Mouse (Mus musculus) myocyte (in vitro differentiated cells): Measurements from ENCODE around the gene Vamp5. TPM values are rescaled to one million over a fixed set of nuclear protein-coding genes. Genes with fewer than 3 reads are reported as not detected.

ENCODE experiments used
- H3K27me3 ChIP-seq: one replicate; pipeline ENCODE4 v1.6.1; 2011; ENCODE audit not compliant: control insufficient read depth, insufficient read depth, insufficient read length
- H3K36me3 ChIP-seq: one replicate; pipeline ENCODE4 v1.6.1; 2011; ENCODE audit not compliant: control insufficient read depth, insufficient read depth
- H3K4me2 ChIP-seq: one replicate; pipeline ENCODE4 v1.6.1; 2011; ENCODE audit warnings: low read depth, control low read depth
- H3K4me3 ChIP-seq: one replicate; pipeline ENCODE4 v1.5.1; 2011; ENCODE audit warnings: mild to moderate bottlenecking, control low read depth, moderate library complexity
- H3K79me2 ChIP-seq: one replicate; pipeline ENCODE4 v1.6.1; 2011; ENCODE audit not compliant: control insufficient read depth, insufficient read depth
- H3ac ChIP-seq: one replicate; pipeline ENCODE4 v1.6.1; 2011; ENCODE audit not compliant: control insufficient read depth, insufficient read length
- CEBPB ChIP-seq: IDR thresholded peaks from 2 replicates; pipeline ENCODE4 v1.6.1; 2011; ENCODE audit warnings: mild to moderate bottlenecking, moderate library complexity; ENCODE audit not compliant: poor library complexity, insufficient read depth, severe bottlenecking
- E2F4 ChIP-seq: IDR thresholded peaks from one replicate; pipeline ENCODE4 v1.6.1; 2011; ENCODE audit warnings: mild to moderate bottlenecking, control low read depth, moderate library complexity; ENCODE audit not compliant: insufficient read depth
- MAX ChIP-seq: IDR thresholded peaks from one replicate; pipeline ENCODE4 v1.6.1; 2011; ENCODE audit warnings: low read depth, mild to moderate bottlenecking, control low read depth
- MYOD1 ChIP-seq, 3 experiments: IDR thresholded peaks; one replicate each; pipeline ENCODE4 v1.6.1; 2011; ENCODE audit warnings: control low read depth in 2 of 3, low read depth in 2 of 3, mild to moderate bottlenecking in 2 of 3, moderate library complexity in 1 of 3; ENCODE audit not compliant: insufficient read length in 2 of 3, control insufficient read depth in 1 of 3
- MYOG ChIP-seq, 3 experiments: IDR thresholded peaks; one replicate each; pipeline ENCODE4 v1.6.1; 2011; ENCODE audit warnings: control low read depth in 2 of 3, low read depth in 2 of 3, mild to moderate bottlenecking in 2 of 3; ENCODE audit not compliant: insufficient read length in 2 of 3, control insufficient read depth in 1 of 3, insufficient read depth in 1 of 3
- POLR2A ChIP-seq: IDR thresholded peaks from one replicate; pipeline ENCODE4 v1.6.1; 2011; ENCODE audit warnings: low read depth, mild to moderate bottlenecking, control low read depth, moderate library complexity; ENCODE audit not compliant: insufficient read length
- POLR2AphosphoS2 ChIP-seq: IDR thresholded peaks from one replicate; pipeline ENCODE4 v1.6.1; 2011; ENCODE audit warnings: low read depth, control low read depth; ENCODE audit not compliant: insufficient read length
- REST ChIP-seq: IDR thresholded peaks from one replicate; pipeline ENCODE4 v1.6.1; 2011; ENCODE audit warnings: mild to moderate bottlenecking, control low read depth, moderate library complexity; ENCODE audit not compliant: insufficient read depth, insufficient read length
- SRF ChIP-seq: IDR thresholded peaks from one replicate; pipeline ENCODE4 v1.6.1; 2011; ENCODE audit warnings: low read depth; ENCODE audit not compliant: control insufficient read depth, insufficient read length
- TCF12 ChIP-seq: IDR thresholded peaks from one replicate; pipeline ENCODE4 v1.6.1; 2011; ENCODE audit warnings: mild to moderate bottlenecking, control low read depth; ENCODE audit not compliant: poor library complexity, insufficient read depth, severe bottlenecking
- TCF3 ChIP-seq: IDR thresholded peaks from one replicate; pipeline ENCODE4 v1.6.1; 2011; ENCODE audit warnings: low read depth, control low read depth; ENCODE audit not compliant: insufficient read length
- USF1 ChIP-seq: IDR thresholded peaks from one replicate; pipeline ENCODE4 v1.6.1; 2011; ENCODE audit warnings: low read depth, mild to moderate bottlenecking, control low read depth, moderate library complexity
- polyA plus RNA-seq: library from polyadenylated mRNA; unstranded; fragments of >200 nt; fragmentation: generic; extraction: Trizol; gene quantifications from one replicate; pipeline ENCODE4 v1.2.1, GENCODE M21; 2012; ENCODE audit warnings: missing spikeins

Gene Vamp5
- polyA plus RNA-seq, 1 experiment = 544 TPM

- Histone ChIP-seq H3ac (peak overlapping the region; percentile 58), H3K79me2 (peaks cover 14% of the 10 kb centered on the region), H3K4me2 (peak overlapping the region; percentile 95), H3K4me3 (peak overlapping the region; percentile 69), H3K36me3 (peaks cover 8% of the 10 kb centered on the region), H3K27me3 (no peaks in the 10 kb centered on the region)
- no peak for TF ChIP-seq MYOD1 (IDR thresholded peaks at IDR 0.05; ENCODE audit: control insufficient read depth in 1 of 3, insufficient read length in 2 of 3, low read depth in 2 of 3)
- TF ChIP-seq SRF = no peak
- no peak for TF ChIP-seq TCF12
- no peak for TF ChIP-seq MAX
- peak; percentile 67 for TF ChIP-seq POLR2A
- TF ChIP-seq USF1 = peak; percentile 94
- TF ChIP-seq POLR2AphosphoS2 = peak; percentile 72
- TF ChIP-seq MYOG (IDR thresholded peaks at IDR 0.05; ENCODE audit: control insufficient read depth in 1 of 3, insufficient read depth in 1 of 3, insufficient read length in 2 of 3, low read depth in 2 of 3) = no peak
- TF ChIP-seq CEBPB = no peak
- TF ChIP-seq E2F4 = peak; percentile 50
- no peak for TF ChIP-seq TCF3
- TF ChIP-seq REST = no peak
These were observed 17.9 kb downstream of the Vamp5 start for GRCm38 (mm10) chr6:72362132-72363028.

GRCm38 (mm10) chr6:72361121-72361551 is 19.1 kb downstream of the Vamp5 start:
- TF ChIP-seq CEBPB = no peak
- no peak for TF ChIP-seq MYOG (IDR thresholded peaks at IDR 0.05; ENCODE audit: control insufficient read depth in 1 of 3, insufficient read depth in 1 of 3, insufficient read length in 2 of 3, low read depth in 2 of 3)
- TF ChIP-seq MAX = no peak
- no peak for TF ChIP-seq E2F4
- TF ChIP-seq MYOD1 (IDR thresholded peaks at IDR 0.05; ENCODE audit: control insufficient read depth in 1 of 3, insufficient read length in 2 of 3, low read depth in 2 of 3) = no peak
- no peak for TF ChIP-seq USF1
- peak; percentile 52 for TF ChIP-seq POLR2AphosphoS2
- peak; percentile 13 for TF ChIP-seq POLR2A
- TF ChIP-seq TCF12 = no peak
- no peak for TF ChIP-seq SRF
- Histone ChIP-seq H3K79me2 (peaks cover 14% of the 10 kb centered on the region), H3K4me2 (peak overlapping the region; percentile 95)

GRCm38 (mm10) chr6:72360599-72360935 is 19.7 kb downstream of the Vamp5 start:
- TF ChIP-seq POLR2A = peak; percentile 5
- TF ChIP-seq USF1 = no peak
- Histone ChIP-seq H3K79me2 (peaks cover 14% of the 10 kb centered on the region), H3ac (no peak overlapping the region), H3K27me3 (no peaks in the 10 kb centered on the region), H3K4me3 (peak overlapping the region; percentile 69), H3K4me2 (peak overlapping the region; percentile 95), H3K36me3 (peaks cover 8% of the 10 kb centered on the region)

More at GRCm38 (mm10) chr6:72361121-72361551, 19.1 kb downstream of the Vamp5 start:
- Histone ChIP-seq H3ac (peak overlapping the region; percentile 58), H3K4me3 (peak overlapping the region; percentile 69), H3K36me3 (peaks cover 8% of the 10 kb centered on the region), H3K27me3 (no peaks in the 10 kb centered on the region)

GRCm38 (mm10) chr6:72359891-72360598 is 20.2 kb downstream of the Vamp5 start:
- Histone ChIP-seq H3K27me3 (no peaks in the 10 kb centered on the region), H3K4me2 (peak overlapping the region; percentile 95), H3ac (no peak overlapping the region), H3K36me3 (peaks cover 8% of the 10 kb centered on the region), H3K79me2 (peaks cover 14% of the 10 kb centered on the region), H3K4me3 (peak overlapping the region; percentile 69)
- no peak for TF ChIP-seq TCF12
- TF ChIP-seq MAX = no peak
- TF ChIP-seq POLR2A = peak; percentile 1

- H3K4me2 ChIP-seq = no peak overlapping the region
- TF ChIP-seq POLR2AphosphoS2 (peak; percentile 43), CEBPB (no peak), SRF (no peak)
These were observed 20.9 kb downstream of the Vamp5 start for GRCm38 (mm10) chr6:72359343-72359742.

More at GRCm38 (mm10) chr6:72359343-72359742, 20.9 kb downstream of the Vamp5 start:
- H3K27me3 ChIP-seq = no peaks in the 10 kb centered on the region
- H3K36me3 ChIP-seq = peaks cover 8% of the 10 kb centered on the region
- H3K79me2 ChIP-seq = peaks cover 14% of the 10 kb centered on the region
- H3ac ChIP-seq = no peak overlapping the region
- no peak overlapping the region for H3K4me3 ChIP-seq
